Mouse (Mus musculus) T-helper 2 cell (primary cell): ENCODE measurements at regions not wholly inside any gene's neighbourhood (a gene's known extent, or its start where the extent isn't known, plus 50 kb on each side); places are given as distances from the start of the nearest gene placed in this dataset.

Experiments used
- in situ Hi-C: fragments of 300-600 bp; cut with MboI, MseI; formaldehyde crosslinking; loops from one replicate; pipeline ENCODE4 v1.15.1; 2025; ENCODE audit warnings: high pct_unique_total_duplicates

DNA sequence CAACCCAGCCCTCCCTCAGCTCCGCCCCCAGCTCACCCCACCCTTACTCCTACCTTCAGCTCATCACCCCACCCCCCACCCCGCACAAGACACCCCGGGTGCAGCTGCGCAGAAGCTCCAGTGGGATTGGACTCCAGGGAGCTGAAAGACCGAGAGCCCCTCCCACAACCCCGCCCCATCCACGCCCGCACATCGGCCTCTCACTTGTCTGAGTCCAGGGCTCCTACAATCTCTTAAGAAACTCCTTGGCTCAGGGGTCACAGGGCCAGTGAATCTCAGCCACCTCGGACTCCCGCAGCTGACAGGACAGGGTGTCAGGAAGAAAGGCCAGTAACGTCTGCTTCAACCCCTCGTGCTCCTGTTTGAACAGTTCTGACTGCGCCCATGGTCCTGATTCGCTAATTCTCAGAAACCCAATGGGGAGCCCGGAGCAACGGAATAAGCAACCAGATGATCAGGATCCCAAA is 120.7 kb downstream of the Map1s start:
- in situ Hi-C loops = loop anchor here (5.0 kb wide), 1 partner anchor 876 kb away; no protein-coding TSS in a partner anchor

DNA sequence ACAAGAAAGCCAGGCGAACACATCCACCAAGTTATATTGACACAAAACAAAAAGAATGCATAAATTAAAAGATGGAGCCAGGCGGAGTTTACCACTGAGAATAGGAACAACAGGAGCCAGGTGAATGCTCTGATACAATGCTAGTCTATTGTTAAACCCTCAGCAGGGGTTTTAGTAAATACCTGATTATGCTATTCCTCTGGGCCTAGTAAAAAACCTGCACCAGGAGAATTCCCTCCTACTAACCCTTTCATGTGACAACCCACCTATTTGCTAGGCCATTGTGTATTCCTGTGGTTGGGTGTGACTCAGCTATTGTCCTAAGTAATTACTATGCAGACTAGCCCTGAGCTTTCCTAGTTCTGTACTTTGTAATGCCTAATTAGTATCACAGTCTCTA is 122.8 kb downstream of the Map1s start:
- in situ Hi-C loops = loop anchor here (5.0 kb wide), 1 partner anchor 874 kb away; no protein-coding TSS in a partner anchor
